2 mouse cellular contexts compared by ENCODE assay signal in the genomic region with DNA sequence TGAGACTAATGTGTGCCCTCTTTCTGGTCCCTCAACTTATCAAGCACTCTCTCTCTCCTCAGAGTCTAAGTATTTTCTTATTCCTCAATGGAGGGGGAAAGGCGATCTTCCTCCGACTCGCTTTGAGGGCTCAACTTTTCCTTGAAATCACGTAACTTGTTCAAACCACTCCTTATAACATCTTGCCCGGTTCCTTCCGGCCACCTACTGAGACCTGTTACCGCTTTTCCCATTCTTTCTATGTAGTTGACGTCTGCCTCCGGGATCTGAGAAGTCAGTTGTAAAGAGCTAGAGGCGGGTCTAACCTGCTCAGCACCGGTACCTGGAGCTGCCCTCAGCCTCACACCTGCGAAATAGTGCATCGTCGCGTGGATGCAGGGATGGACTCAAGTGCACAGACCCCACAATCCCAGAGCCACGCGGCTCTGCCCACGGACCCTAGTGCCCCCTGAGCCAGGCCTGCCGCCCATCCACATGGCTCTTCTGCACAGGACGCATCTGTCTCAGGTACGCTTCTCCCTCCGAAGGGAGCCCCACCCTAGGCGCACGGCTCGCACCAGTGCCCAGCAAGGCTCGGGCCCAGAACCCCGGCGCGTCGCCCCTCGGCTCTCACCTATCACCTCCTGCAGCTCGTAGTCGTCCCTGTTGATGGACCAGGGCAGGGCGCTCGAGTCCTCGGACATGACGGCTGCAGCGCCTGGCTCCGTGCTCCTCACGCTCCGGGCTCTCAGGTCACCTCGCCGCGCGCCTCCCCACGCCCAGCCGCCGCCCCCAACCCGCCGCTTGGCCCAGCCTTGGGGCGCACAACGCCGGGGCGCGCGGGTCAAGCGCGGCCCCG.
TF ChIP-seq lines count a peak whose summit lies in the region.

No protein-coding gene starts in this region.

TF ChIP-seq in MEL, 35 proteins besides CTCF, POLR2A, EP300 and RAD21:
- 0 out of 2 replicates have a peak, but pooled peaks have one; percentile 10 for TF ChIP-seq MAX (IDR thresholded peaks at IDR 0.05; ENCODE audit: low read length)
- no peak for TF ChIP-seq TCF12 (IDR thresholded peaks at IDR 0.05; ENCODE audit: low read depth, low read length)
- no peak for TF ChIP-seq TAL1 (IDR thresholded peaks at IDR 0.05; ENCODE audit: low read length)
- peak; percentile 17; the same call in 1 of the 2 replicates for TF ChIP-seq SIN3A (IDR thresholded peaks at IDR 0.05; ENCODE audit: low read length)

TF ChIP-seq in myocyte, 11 proteins besides CTCF, POLR2A, EP300 and RAD21:
- TF ChIP-seq E2F4 (IDR thresholded peaks at IDR 0.05; ENCODE audit: insufficient read depth) (no peak), MAX (IDR thresholded peaks at IDR 0.05; ENCODE audit: low read depth) (no peak)
